Mouse (Mus musculus) urinary bladder, postnatal 36 days (tissue): ENCODE results near the gene Tapbpl.
"Not testable (repeated sequence)": the region's sequence is repeated elsewhere in the genome, so short reads cannot be mapped to it uniquely, and the experiment has no call there.

Experiments
- DNase-seq, 2 experiments: peaks; one replicate each; pipeline ENCODE4 v3.0.0; 2022; ENCODE audit warnings: low spot score in 2 of 2, mixed read lengths in 1 of 2

Gene Tapbpl

DNA sequence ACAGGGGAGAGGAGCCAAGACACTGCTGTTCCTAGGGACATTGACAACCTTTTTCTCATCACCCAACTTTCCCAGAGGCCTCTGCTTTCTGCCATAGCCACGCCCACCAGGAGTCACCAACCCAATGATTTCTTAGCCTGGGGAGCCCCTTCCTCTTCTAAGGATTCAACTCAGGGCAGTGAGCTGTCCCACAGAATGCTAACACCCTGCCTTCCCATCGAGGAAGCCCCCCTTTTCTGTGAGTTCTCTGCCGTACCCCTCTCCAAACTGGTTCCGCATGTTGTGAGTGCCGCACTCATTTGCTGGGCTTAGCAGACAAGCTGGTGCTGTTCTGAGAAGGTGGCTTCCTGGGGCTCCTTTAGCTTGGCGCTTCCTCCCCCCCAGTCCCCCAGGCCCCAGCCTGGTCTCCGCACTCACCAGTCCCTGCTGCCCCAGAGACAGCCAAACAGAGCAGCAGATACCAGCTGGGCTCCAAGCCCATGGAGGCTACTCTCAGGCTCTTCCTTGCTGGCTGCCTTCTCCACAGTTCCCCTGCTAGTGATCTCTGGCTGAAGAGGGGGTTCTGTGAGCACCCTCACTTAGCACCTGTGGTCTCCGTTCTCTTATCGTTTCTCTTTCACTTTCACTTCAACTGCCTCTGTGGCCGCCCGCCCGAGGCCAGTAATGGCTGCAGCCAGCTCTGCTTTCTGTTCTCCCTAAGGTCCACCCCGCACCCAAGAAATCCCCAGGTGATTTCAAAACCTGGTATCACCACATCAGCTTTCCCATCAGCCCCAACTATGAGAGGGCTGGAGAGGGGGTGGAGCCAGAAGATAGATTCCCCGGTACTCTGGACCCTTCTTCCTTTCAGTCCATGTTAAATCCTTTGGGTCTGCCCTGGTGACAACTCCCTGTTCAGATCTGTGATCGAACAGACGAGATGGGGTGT lies at the start of gene Tapbpl:
Gene Tapbpl (minus strand): TSS at position 744 of the 928 bp plus-strand sequence.
- DNase-seq: peak; percentile 58 to 61

DNA sequence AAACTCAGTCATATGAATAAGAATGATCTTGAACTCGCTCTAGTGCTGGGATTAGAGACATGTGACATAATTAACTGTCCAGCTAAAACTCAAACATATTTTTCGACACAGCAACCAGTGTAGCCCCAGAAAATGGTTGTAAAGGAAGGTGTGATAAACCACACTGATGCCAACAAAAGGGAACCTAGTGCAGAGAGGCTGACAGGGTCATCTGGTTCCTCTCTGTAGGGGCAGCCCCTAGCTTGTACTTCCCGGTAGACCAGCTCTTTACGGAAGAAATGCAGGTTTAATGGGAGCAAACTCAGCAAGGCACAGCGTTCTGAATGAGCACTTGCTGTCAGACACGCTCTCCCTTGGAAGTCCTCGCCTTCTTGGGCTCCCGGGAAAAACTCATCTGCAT lies 48.1 kb upstream of the Tapbpl start:
- no peak for DNase-seq

DNA sequence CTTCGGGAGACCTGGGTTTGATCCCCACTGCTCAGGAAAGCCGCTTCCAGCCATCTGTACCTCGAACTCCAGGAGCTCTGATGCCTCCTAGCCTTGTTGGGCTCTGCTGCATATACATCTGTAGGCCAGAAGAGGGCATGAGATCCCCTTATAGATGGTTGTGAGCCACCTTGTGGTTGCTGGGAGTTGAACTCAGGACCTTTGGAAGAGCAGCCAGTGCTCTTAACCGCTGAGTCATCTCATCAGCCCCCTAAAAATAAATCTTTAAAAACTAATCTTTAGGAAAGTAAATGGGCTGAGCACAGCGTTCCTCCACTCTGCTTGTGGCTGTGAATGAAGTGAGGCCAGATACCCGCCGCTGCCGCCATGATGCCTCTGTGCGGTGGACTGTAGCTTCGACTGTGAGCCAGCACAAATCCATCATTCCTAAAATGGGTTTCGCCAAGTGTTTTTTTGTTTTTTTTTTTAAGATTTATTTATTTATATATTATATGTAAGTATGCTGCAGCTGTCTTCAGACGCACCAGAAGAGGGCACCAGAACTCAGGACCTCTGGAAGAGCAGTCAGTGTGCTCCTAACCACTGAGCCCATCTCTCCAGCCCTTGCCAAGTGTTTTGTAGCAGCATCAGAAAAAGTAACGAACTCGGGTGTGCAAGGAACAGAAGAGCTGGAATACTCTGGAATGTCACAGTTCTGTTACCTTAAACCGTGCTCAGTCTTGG lies 43.3 kb upstream of the Tapbpl start:
- DNase-seq: peak in 1 of 2 experiments; percentile 38

DNA sequence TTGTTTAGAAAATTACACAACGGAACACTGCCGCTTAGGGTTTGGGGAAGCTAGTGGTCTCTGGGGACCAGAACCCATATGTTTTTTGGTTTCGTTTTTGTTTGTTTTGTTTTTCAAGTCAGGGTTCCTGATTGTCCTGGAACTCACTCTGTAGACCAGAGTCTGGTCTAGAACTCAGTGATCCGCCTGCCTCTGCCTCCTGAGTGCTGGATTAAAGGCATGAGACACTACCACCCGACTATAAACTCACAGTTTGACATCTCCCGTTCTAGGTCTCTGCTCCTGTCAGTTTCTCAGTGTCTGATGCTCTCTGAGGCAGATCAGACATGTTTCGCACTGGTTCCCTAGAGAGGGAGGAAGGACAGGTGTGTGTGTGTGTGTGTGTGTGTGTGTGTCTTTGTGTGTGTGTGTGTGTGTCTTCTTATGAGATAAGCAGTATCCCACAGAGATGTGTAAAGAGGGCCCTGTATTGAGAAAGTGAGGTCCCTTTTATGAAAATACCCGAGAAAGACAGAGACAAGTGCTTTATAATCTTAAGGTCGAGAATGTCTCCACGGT lies 40.6 kb upstream of the Tapbpl start:
- no peak for DNase-seq

DNA sequence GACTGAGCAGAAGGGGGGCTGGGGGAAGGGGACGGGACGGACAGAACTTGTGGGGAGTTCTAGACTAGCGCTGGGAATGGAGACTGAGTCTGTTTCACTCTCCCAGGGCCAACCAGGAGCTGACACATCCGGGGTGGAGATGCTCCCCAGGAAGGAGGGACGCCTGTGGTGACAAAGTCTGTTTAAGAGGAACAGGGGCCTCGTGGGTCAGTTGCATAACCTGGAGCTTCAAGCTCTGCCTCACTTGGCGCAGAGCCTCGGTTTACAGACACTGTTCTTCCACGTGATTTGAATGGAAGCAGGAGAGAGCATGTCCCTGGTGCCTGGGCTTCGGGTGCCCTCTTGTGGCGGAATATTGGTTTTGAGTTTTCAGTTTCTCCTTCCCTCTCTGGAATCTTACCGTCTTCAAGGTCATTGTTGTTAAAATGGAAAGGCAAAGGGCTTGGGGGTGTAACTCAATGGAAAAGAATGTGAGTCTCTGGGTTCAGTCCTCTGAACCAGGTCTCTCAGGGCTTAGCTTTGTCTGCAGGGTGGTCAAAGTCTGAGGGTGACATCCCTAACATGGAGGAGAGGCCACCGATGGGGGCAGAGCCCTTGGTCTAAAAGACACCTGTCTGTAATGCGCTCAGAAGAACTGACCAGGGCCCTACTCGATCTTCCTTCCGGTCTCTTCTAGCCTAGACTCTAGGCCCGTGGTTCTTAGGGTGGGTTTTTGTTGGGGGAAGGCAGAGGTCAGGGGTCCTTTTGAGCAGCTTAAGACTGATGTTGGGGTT lies 40.0 kb upstream of the Tapbpl start:
- DNase-seq: peak; percentile 86 to 93

DNA sequence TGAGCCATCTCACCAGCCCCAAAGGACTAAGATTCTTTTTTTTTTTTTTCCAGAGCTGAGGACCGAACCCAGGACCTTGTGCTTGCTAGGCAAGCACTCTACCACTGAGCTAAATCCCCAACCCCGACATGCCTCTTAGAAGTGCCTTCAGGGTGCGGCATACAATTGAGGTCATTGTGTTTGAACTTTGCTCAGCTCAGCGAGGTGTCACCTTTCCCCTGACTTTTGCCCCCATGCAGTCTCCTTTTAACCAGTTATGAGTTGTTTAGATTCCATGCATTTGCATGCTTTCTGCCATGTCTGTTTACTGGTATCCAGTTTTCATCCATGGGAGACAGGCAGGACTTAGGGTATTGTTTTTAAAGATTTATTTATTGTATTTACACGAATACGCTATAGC lies 37.1 kb upstream of the Tapbpl start:
- no peak for DNase-seq

DNA sequence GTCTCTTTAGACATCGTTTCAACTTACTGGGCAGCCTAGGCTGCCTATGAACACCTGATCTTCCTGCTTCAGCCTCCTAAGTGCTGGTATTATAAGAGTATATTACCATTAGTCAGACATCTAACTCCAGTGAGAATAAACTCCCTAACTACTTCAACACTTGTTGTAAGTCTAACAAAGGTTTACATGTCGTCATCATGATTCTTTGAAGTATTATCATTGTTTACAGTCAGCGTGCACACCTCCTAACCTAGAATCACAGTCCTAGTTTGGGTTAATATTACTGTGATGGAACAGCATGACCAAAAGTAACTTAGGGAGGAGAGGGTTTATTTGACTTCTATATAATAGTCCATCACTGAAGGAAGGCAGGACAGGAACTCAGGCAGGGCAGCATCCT lies 35.8 kb upstream of the Tapbpl start:
- DNase-seq: no peak

DNA sequence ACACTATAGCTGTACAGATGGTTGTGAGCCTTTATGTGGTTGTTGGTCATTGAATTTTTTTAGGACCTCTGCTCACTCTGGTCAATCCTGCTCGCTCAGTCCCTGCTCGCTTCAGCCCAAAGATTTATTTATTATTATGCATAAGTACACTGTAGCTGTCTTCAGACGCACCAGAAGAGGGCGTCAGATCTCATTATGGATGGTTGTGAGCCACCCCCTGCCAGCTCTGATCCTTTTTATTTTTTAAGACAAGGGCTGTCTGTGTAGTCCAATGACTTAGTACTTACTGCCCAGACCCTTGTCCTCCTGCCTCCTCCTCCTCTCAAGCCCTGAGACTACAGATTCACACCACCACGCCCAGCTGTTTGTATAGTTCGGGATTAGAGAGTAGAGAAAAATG lies 34.9 kb upstream of the Tapbpl start:
- DNase-seq: not testable (repeated sequence)

DNA sequence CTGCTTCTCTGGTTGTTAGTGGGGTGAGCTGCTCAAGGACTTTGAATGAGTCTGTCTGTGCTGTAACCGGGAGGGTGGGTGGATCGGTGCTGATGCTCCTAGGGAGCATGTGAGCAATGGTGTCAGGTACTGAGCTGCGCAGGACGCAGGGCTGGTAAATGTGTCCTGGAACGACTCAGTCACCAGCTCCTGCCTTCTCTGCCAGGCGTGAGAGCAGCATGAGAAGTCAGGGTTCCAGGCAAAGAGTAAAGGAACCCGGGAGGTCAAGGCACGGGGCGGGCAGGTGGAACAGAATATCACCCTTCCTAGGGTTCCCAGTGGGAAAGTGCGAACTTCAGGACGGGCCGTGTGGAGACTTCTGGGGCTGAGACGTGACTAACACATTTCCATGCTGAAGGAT lies 34.4 kb upstream of the Tapbpl start:
- no peak for DNase-seq

DNA sequence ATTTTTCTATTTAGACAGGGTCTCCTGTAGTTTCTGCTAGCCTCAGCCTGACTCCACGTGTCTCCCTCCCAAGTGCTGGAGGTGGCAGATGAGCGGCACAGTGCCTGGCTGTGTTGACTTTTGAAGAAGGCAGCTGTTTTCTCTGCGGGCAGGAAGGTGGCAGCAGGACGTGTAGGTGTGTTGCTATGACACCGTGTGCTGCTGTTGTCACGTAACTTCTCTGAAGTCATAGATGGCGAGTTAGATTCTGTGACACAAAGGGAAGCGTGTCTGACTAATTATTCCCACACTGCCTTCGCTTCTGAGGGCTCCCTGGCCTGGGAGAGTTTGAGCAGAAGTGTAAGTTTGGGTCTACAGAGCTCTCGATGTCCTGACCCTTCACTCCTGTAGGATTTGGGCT lies 33.6 kb upstream of the Tapbpl start:
- no peak for DNase-seq

DNA sequence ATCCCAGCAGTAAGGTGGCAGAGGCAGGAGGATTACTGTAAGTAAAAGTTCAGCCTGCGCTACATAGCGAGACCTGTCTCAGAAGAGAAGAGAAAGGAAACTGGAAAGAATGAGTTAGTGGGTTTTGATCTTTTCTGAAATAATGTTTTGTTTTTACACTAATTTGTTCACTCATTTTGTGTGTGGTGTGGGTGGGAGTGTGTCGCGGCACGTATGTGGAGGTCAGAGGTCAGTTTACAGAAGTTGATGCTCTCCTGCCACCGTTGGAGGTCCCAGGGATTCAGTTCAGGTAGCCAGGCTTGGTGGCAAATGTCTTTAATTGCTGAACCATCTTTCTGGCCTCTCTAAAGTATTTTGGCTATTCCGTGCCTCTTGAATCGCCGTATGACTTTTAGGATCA lies 32.6 kb upstream of the Tapbpl start:
- DNase-seq: no peak

DNA sequence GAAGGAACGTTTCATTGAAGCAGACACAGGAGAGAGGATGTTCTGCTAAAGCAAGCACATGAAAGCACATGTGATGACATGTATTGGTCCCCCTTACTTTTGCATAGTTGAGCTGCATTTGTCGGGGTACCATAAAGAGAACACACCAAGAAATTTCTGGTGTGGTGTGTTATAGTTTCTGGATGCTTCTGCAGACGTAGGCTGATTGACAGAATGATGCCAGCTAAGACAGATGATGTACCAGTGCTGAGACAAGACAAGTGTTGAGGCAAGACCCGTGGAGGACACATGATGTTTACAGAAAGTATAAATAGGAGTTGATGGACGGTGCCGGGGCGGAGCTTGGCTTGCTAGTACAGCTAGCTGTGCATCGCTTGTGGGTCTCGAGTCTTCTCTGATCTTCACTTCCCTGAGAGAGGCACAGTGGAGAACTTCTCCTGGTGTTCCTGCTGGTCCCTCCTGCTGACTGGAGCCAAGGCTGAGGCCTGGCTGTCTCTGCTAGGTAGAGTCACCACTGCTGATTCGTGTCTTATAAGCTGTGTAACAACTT lies 28.4 kb upstream of the Tapbpl start:
- no peak for DNase-seq

DNA sequence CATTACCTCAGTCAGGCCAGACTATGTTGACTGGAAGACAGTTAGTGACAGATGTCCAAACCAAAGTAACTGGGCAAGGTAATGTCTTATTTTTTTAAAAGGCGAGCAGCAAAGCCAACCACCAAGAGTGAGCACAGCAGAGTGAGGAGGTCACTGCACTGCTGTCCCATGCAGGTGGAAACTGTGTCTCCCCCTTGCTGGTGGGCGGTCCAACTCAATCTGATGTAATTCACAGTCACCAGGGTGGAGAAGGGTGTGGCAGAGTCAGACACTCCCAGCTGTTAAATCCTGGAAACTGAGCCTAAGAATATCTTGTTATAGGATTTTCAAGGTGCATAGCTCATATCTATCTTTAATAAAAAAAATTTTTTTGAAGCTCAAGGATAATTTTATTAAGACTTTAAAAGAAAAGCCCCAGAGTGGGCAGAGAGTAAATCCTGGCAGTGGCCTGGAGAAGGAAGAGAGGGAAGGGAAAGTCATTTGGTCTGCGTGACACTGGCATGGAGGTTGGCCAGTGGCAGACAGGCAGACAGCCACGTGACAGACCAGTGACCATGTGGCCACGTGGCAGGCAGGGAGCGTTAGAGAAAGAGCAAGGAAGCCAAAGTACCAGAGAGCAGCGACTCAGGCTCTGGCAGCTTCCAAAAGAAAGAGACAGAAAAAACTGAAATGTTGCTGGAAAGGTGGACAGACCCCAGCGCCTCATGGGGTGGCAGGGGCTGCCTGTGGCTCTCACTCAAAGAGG lies 24.7 kb upstream of the Tapbpl start:
- DNase-seq: peak in 1 of 2 experiments; percentile 38

DNA sequence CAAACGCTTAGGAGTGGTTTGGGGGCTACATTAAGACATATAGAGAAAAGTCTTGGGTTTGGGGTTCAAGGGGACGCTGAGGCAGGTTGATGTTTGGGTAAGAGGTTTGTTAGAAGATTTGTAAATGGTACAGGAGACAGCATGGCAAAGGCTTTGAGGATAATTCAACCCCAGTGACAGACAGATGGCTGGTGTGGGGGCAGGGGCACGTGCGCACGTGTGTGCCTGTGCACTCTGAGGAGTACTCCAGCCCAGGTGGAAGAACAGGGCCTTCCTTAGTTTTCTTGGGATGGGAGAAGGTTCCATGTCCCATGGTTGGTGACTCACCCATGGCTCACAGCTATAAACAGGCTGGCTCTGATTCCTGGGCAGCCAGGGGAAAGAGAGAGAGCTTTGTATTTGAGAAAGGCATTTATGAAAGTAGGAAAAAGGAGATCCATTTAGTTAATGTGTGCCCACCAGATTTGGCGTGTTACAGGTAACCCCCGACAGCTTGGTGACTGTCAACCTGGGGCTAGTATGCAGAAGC lies 23.9 kb upstream of the Tapbpl start:
- no peak for DNase-seq

DNA sequence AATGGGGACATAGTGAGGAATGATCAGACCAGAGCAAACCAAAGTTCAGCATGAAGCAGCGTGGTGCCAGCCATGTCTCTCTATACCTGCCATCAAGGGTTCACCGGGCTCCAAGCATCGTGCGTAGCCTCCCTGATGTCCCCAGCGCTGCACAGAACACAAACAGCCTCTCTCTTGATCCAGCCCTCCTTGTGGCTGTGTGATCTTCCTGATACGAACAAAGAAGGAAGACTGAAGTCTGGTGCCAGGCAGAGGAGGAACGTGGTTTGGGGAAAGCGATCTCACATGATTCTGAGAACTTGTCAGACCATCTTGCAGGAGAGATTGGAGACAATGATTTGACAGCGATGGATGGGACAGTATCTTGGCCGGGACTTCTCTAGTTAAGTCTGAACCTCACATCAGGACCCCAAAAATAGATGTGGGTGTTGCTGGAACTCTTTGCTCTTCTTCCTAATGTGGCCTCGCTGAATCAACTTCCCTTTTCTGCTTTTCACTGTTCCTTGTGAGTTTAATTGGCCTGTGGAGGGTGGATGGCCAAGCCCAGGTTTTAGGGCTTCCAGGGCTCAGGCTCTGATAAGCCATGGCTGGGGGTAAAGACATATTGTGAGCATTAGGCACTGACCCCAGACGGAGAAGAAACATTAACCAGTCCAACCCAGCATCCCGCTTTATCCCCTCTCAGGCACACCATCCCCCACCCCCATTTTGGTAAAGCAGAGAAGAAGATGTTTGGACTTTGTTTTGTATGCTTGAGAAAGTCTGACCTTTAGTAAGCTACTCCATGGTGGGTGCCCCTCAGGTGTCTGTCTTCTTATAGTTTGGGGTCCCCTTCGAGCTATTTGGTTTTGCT lies 22.4 kb upstream of the Tapbpl start:
- no peak for DNase-seq

DNA sequence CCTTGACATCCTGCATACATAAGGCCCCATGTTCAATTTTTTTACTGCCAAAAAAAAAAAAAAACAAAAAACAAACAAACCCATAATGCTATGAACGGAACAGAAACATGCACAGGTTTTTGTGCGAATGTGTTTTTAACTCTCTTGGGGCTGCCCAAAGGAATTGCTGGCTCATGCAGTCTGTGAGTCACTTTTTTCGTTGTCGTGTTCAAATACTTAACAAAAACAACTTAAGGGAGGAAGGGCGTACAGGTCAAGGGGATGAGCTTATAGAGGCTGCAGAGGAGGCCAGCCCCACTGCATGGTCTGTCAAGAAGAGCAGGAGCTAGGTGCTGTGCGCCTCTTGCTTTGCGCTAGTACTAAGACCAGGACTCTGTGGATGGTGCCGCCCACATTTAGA lies 21.1 kb upstream of the Tapbpl start:
- DNase-seq: no peak

DNA sequence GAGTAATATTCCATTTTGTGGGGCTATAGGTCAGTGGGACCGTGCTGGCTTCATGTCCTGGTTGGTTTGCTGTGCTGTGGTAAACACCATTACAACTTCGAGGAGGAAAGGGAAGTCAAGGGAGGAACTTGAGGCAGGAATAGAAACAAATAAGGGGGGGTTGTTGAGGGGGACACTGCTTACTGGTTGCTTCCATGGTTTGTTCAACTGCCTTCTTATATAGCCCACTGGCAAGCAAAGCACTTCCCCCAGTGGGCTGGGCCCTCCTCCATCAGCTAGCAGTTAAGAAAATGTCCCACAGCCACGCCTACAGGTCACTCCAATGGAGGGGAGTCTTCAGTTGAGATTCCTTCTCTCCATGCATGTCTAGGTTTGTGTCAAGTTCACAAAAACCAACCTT lies 20.6 kb upstream of the Tapbpl start:
- no peak for DNase-seq

DNA sequence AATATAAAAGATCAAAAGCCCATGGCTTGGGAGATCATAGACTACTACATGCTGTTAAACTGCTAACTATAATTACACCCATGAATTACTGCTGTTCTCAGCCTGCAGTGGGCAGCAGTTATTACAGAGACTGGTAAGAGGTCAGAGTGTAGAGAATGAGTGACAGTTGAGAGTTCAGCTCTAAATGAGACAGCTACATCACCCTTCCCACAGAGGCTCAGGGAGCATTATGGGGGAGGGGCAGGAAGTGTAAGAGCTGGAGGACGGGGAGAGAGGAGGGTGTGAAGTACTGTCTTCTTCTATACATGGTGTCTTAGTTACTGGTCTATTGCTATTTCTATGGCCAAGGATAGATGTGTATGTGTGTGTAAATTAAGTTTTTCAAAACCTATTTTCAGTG lies 12.9 kb upstream of the Tapbpl start:
- DNase-seq: no peak

DNA sequence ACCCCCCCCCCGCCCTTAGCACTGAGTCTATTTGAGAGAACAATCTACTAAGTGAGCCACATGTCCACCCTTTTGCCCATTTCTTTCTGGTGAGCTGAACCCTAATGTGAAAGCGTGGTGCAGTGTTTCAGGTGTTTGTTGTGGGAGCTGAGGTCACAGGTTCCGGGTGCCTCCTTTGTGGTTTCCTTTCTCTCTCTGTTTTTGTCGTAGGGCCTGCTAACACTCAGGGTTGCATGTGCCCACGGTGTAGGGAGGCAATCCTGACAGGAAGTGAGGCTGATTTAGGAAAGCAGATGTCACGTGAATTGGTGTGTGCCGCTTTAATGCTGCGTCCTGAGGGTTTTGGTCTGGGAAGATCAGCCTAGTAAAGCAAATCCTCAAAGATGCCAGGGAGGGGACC lies 9.9 kb upstream of the Tapbpl start:
- DNase-seq: no peak

DNA sequence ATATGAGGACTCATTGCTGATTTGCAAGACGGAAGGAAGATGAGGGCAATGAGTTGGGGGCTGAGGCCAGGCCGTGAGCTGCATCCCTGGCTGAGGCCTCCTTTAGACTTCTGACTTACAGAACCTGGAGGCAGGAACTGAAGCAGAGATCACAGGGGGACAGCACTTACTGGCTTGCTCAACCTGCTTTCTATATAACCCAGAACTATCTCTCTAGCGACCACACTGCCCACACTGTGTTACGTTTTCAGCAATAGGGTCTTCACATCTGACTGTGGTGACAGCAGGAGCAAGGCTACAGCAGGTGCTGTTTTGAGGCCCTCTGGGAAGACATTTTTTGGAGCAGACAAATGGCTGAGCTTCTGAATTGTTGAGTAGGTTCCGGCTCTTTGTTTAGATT lies 9.0 kb upstream of the Tapbpl start:
- no peak for DNase-seq
